Mouse (Mus musculus) lung, embryonic 14.5 days (tissue): ENCODE results near the gene Gm32687. TPM values are rescaled to one million over a fixed set of nuclear protein-coding genes. Genes with fewer than 3 reads are reported as not detected.
"Not testable (repeated sequence)": the region's sequence is repeated elsewhere in the genome, so short reads cannot be mapped to it uniquely, and the experiment has no call there.

Experiments used
- ATAC-seq: fragments of 200-750 bp; cut with Nextera tagmentation; 2 replicates; pipeline ENCODE4 v1.8.0; 2017; ENCODE audit warnings: mild to moderate bottlenecking, moderate TSS enrichment, moderate library complexity; ENCODE audit not compliant: insufficient read depth
- DNase-seq: peaks from one replicate; pipeline ENCODE4 v3.0.0-alpha.2; 2015
- H3K27ac ChIP-seq: fragments of 300-500 bp; sonication (generic); 2 replicates; pipeline ENCODE4 v1.5.1; 2014; ENCODE audit warnings: low read depth, mild to moderate bottlenecking, moderate library complexity
- H3K27me3 ChIP-seq: fragments of 300-500 bp; sonication (generic); 2 replicates; pipeline ENCODE4 v1.6.1; 2014; ENCODE audit warnings: low read length, control low read depth; ENCODE audit not compliant: insufficient read depth
- H3K36me3 ChIP-seq: fragments of 300-500 bp; sonication (generic); 2 replicates; pipeline ENCODE4 v1.6.1; 2014; ENCODE audit warnings: control low read depth; ENCODE audit not compliant: insufficient read depth
- H3K4me1 ChIP-seq: fragments of 300-500 bp; sonication (generic); 2 replicates; pipeline ENCODE4 v1.6.1; 2014; ENCODE audit warnings: antibody characterized with exemption, control low read depth; ENCODE audit not compliant: insufficient read depth
- H3K4me2 ChIP-seq: fragments of 300-500 bp; sonication (generic); 2 replicates; pipeline ENCODE4 v1.6.1; 2014; ENCODE audit warnings: mild to moderate bottlenecking
- H3K4me3 ChIP-seq: fragments of 300-500 bp; sonication (generic); 2 replicates; pipeline ENCODE4 v1.5.1; 2014; ENCODE audit warnings: low read depth, low read length
- H3K9ac ChIP-seq: fragments of 300-500 bp; sonication (generic); 2 replicates; pipeline ENCODE4 v1.6.1; 2014
- H3K9me3 ChIP-seq: fragments of 300-500 bp; sonication (generic); 2 replicates; pipeline ENCODE4 v1.6.1; 2016; ENCODE audit warnings: low read depth, low read length, control low read depth
- WGBS: fragments of 180-500 bp; shearing (Covaris S2); extraction: QIAGEN DNeasy Blood & Tissue Kit; methylation state at CpG from one replicate; pipeline ENCODE4 v1.1.7; 2014; 5-methylcytosine and 5-hydroxymethylcytosine counted together
- polyA plus RNA-seq: library from polyadenylated mRNA; unstranded; fragments of >200 nt; fragmentation: Nextera tagmentation; extraction: Ambion mirVana; gene quantifications from 2 replicates; pipeline ENCODE4 v1.2.1, GENCODE M21; 2014

The Gm32687 gene
- polyA plus RNA-seq = 10.5 and 11.1 TPM in 2 replicates

DNA sequence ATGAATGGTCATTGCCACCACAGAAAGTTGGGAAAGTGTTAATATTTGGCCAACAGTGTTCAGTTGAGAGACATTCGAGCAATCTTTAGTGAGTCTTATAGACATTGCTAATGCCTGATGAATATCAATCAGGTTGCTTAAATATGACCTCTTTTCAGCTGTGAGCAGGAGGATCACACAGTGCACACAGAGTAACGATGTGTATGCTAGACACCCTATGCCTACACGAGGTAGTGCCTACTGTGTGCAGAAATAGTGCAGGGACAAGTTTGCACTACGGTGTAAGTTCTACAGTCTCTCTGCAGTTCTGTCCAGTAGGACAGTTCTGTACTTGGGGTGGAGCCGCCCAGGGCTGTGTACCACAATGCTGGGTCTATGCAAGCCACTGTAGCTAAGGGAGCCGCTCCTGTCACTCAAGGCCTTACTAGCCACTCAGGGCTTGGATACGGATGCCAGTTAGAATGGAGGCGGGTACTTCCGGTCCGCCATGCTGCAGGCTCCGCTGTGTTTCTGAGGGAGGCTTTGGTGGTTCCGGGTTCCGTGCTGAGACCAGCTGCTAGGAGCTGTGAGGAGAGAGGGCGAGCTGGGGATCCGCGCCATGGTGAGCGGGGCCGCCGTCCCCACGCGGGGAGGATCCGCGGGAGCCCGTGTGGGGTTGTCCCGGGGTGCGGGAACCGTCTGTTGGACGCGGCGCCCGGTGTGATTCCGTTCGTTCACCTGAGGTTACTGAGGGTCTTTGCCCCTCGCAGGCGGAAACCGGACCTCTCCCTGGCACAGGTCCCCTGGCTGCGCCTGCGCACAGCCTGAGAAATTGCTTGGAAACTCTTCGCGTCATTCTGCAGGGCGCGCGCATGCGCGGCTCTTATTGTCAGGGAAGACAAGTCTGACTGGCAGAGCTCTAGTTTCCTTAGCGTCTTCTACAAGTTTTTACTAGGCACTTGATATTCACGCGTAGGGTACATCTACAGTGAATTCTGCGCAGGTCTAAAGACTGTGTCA is at the start of gene Gm32687:
Gene Gm32687, plus strand, starts transcription at position 526 of the 999 bp plus-strand sequence.
- not testable (repeated sequence) for H3K4me1 ChIP-seq, DNase-seq, H3K27me3 ChIP-seq, H3K36me3 ChIP-seq, H3K27ac ChIP-seq, H3K9ac ChIP-seq, H3K4me3 ChIP-seq, H3K4me2 ChIP-seq, H3K9me3 ChIP-seq
- ATAC-seq = peak; percentile 100
- WGBS = 30% methylated on average over 4 of the region's 49 CpGs

DNA sequence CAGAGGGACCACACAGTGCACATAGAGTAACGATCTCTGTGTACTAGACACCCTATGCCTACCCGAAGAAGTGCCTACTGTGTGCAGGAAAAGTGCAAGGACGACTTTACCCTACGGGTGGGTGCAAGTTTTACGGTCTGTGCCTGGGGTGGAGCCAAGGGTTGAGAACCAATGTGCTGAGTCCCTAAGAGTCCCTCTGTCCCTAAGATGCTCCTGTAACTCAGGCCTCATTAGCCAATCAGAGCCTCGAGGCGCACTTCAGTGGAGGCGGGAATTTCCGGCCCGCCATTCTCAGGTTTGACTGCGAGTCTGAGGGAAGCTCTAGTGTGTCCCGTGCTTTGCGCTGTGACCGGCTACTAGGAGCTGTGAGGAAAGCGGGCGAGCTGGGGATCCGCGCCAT is 17.5 kb upstream of the Gm32687 start:
- not testable (repeated sequence) for H3K9ac ChIP-seq, H3K4me3 ChIP-seq, H3K9me3 ChIP-seq, H3K27ac ChIP-seq, H3K27me3 ChIP-seq, H3K36me3 ChIP-seq, H3K4me2 ChIP-seq, H3K4me1 ChIP-seq, DNase-seq
- ATAC-seq = peak; percentile 79; the same call in 1 of the 2 replicates
- no CpG with 5 or more reads among the region's 18 CpGs for WGBS

GRCm38 (mm10) chr10:81929842-81930743 is 66.4 kb downstream of the Gm32687 start, which contains the start of gene Zfp781:
Gene Zfp781, minus strand, starts transcription at chr10:81930480.
- not testable (repeated sequence) for H3K9me3 ChIP-seq, H3K27ac ChIP-seq, DNase-seq, H3K36me3 ChIP-seq, H3K4me1 ChIP-seq, H3K27me3 ChIP-seq, H3K9ac ChIP-seq, H3K4me2 ChIP-seq, H3K4me3 ChIP-seq
- peak; percentile 98 for ATAC-seq
- WGBS = no CpG with 5 or more reads among the region's 43 CpGs

Other genes with a start within 250 kb of the Gm32687 start
- gene Sirt6, start 236.1 kb upstream of the Gm32687 start, polyA plus RNA-seq = 35.8 and 39.3 TPM in 2 replicates
- gene Ankrd24, start 235.4 kb upstream of the Gm32687 start, polyA plus RNA-seq = 6.1 and 7.3 TPM in 2 replicates
- 4.0 and 4.7 TPM in 2 replicates for gene Gm10778, start 214.9 kb upstream of the Gm32687 start, polyA plus RNA-seq
- gene Zfp433, start 159.1 kb upstream of the Gm32687 start, polyA plus RNA-seq = 18.1 and 22.9 TPM in 2 replicates
- 14.2 and 14.4 TPM in 2 replicates for gene Gm3055, start 92.8 kb upstream of the Gm32687 start, polyA plus RNA-seq
- 3.6 and 4.0 TPM in 2 replicates for gene Gm4767, start 51.7 kb upstream of the Gm32687 start, polyA plus RNA-seq
- gene Zfp781, start 66.5 kb downstream of the Gm32687 start, polyA plus RNA-seq = 6.4 and 7.2 TPM in 2 replicates
- gene Zfp873, start 184.2 kb downstream of the Gm32687 start, polyA plus RNA-seq = 13.5 and 15.7 TPM in 2 replicates
- gene BC024063, start 219.4 kb downstream of the Gm32687 start, polyA plus RNA-seq = 6.9 and 7.2 TPM in 2 replicates